Mouse (Mus musculus): Measurements from ENCODE around the gene Setdb1. TPM values are rescaled to one million over a fixed set of nuclear protein-coding genes. Genes with fewer than 3 reads are reported as not detected.
"Not testable (repeated sequence)": the region's sequence is repeated elsewhere in the genome, so short reads cannot be mapped to it uniquely, and the experiment has no call there.

Gene Setdb1
- total and polyA plus RNA-seq, 3 experiments, result 101 to 116 TPM; not detected in 1

DNA sequence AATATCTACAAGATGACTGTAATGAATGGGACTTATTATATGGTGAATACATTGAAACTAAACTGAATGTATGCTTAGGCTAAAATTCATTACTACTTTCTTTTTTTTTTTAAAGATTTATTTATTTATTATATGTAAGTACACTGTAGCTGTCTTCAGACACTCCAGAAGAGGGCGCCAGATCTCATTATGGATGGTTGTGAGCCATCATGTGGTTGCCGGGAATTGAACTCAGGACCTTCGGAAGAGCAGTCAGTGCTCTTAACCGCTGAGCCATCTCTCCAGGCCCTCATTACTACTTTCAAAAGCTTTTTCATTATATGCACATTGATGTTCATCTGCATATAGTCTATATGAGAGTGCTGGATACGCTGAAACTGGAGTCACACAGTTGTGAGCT, 8.7 kb downstream of the Setdb1 start:
- DNase-seq (ENCODE audit: low read depth, low spot score); H3K4me3 ChIP-seq (ENCODE audit: control insufficient read depth in 1 of 2, insufficient read depth in 1 of 2, low read depth in 2 of 2, low read length in 2 of 2); H3K79me2 ChIP-seq (ENCODE audit: control insufficient read depth, insufficient read depth, low read length, poor library complexity); H3K9me3 ChIP-seq (replicated peaks; ENCODE audit: insufficient read depth, low read length); H3K27ac ChIP-seq (ENCODE audit: control insufficient read depth, low read depth, low read length); H3K9ac ChIP-seq (ENCODE audit: control insufficient read depth, low read depth, low read length, poor library complexity, severe bottlenecking); H3K27me3 ChIP-seq (ENCODE audit: control insufficient read depth in 1 of 2, insufficient read depth in 2 of 2, low read length in 2 of 2); H3K4me1 ChIP-seq (ENCODE audit: control insufficient read depth in 1 of 2, insufficient read depth in 2 of 2, low read length in 2 of 2): not testable (repeated sequence)
- 0 out of 2 replicates have a peak, but pooled peaks have one; percentile 33 for TF ChIP-seq ZNF384 (IDR thresholded peaks at IDR 0.05; ENCODE audit: low read depth, low read length)
- TF ChIP-seq RAD21 (IDR thresholded peaks at IDR 0.05; ENCODE audit: low read depth, low read length), result peak; percentile 17
- TF ChIP-seq CTCF (IDR thresholded peaks at IDR 0.05 in 2 of 3, conservative IDR thresholded peaks at IDR 0.05 in 1 of 3; ENCODE audit: control insufficient read depth in 1 of 3, insufficient read depth in 1 of 3, low read depth in 2 of 3, low read length in 3 of 3, poor library complexity in 1 of 3, severe bottlenecking in 1 of 3), result peak in 2 of 3 experiments; percentile 20 to 35; a peak in 2 of 6 replicates
- TF ChIP-seq SMC3 (IDR thresholded peaks at IDR 0.05; ENCODE audit: low read depth, low read length), result peak; percentile 29
- peak; percentile 56; the same call in 1 of the 2 replicates for TF ChIP-seq TBP (IDR thresholded peaks at IDR 0.05; ENCODE audit: low read depth, low read length)
- TF ChIP-seq POLR2AphosphoS2 (IDR thresholded peaks at IDR 0.05; ENCODE audit: low read length), result peak; percentile 67; the same call in 1 of the 2 replicates
- peaks cover 0 to 77% of the 10 kb centered on the region in 2 experiments; a peak in 2 of 4 replicates for H3K36me3 ChIP-seq (ENCODE audit: control insufficient read depth in 1 of 2, insufficient read depth in 2 of 2, low read length in 2 of 2)

DNA sequence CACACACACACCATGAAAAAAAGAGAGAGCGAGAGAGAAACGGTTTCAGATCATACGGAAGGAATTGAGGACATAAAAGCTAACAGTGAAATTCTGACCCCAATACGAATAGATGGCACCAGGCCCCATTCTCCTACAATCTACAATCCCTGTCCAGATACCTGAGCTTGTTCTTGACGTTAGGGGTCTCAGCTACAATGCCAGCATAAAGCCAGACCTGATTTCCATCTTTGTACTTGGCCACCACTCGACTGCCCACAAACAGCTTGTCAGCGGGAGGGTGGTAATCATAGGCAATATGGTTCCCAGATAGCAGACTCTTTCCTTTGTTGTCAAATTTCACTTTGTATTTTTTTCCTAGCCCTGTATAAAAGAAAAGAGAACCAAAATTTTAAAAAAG, 10.5 kb downstream of the Setdb1 start:
- H3K4me3 ChIP-seq (ENCODE audit: control insufficient read depth in 1 of 2, insufficient read depth in 1 of 2, low read depth in 2 of 2, low read length in 2 of 2), result no peak overlapping the region
- DNase-seq (ENCODE audit: low read depth, low spot score), result no peak
- no peaks in the 10 kb centered on the region for H3K4me1 ChIP-seq (ENCODE audit: control insufficient read depth in 1 of 2, insufficient read depth in 2 of 2, low read length in 2 of 2)
- H3K36me3 ChIP-seq (ENCODE audit: control insufficient read depth in 1 of 2, insufficient read depth in 2 of 2, low read length in 2 of 2), result peaks cover 0 to 76% of the 10 kb centered on the region in 2 experiments; a peak in 2 of 4 replicates
- H3K79me2 ChIP-seq (ENCODE audit: control insufficient read depth, insufficient read depth, low read length, poor library complexity), result no peaks in the 10 kb centered on the region
- no peaks in the 10 kb centered on the region for H3K27me3 ChIP-seq (ENCODE audit: control insufficient read depth in 1 of 2, insufficient read depth in 2 of 2, low read length in 2 of 2)
- H3K9me3 ChIP-seq (replicated peaks; ENCODE audit: insufficient read depth, low read length), result no peaks in the 10 kb centered on the region
- TF ChIP-seq GATA1 (IDR thresholded peaks at IDR 0.05; ENCODE audit: low read depth, low read length) (no peak), MXI1 (IDR thresholded peaks at IDR 0.05; ENCODE audit: low read depth, low read length) (no peak), RCOR1 (IDR thresholded peaks at IDR 0.05; ENCODE audit: low read depth, low read length) (no peak), USF1 (IDR thresholded peaks at IDR 0.05; ENCODE audit: low read depth, low read length) (no peak), ZMIZ1 (IDR thresholded peaks at IDR 0.05; ENCODE audit: low read depth, low read length) (no peak), HCFC1 (IDR thresholded peaks at IDR 0.05; ENCODE audit: low read depth, low read length) (no peak)
- H3K27ac ChIP-seq (ENCODE audit: control insufficient read depth, low read depth, low read length), result no peak overlapping the region
- no peak overlapping the region for H3K9ac ChIP-seq (ENCODE audit: control insufficient read depth, low read depth, low read length, poor library complexity, severe bottlenecking)

DNA sequence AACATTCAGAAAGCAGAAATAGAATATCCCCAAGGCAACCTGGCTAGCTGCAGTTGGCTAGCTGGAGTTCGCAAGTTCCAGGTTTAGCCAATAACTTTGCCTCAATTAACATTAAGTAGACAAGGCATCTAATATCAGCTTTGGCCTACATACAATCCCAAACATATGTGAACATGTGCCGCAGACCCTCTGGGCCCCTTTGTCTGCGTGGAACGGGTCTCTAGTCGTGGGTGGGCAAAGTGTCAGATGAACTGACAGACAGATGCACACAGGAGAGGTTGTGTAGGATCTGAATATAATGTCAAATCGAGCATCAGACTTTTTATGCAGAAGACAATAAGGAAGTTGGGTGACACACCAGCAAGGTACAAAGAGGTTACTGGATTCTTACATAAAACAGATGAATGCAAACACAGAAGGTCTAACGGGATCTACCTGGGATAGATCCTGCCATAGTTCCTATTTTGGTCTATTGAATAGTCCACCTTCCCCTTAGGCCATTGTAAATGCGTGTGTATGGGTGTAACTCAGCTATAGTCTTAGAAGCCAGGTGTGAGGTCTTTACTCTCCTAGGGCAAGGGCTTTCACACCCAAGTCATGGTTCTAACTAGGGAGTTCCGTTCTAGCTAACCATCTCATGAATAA, 13.5 kb downstream of the Setdb1 start:
- H3K79me2 ChIP-seq (ENCODE audit: control insufficient read depth, insufficient read depth, low read length, poor library complexity); H3K4me1 ChIP-seq (ENCODE audit: control insufficient read depth in 1 of 2, insufficient read depth in 2 of 2, low read length in 2 of 2); H3K9ac ChIP-seq (ENCODE audit: control insufficient read depth, low read depth, low read length, poor library complexity, severe bottlenecking); H3K27ac ChIP-seq (ENCODE audit: control insufficient read depth, low read depth, low read length); H3K9me3 ChIP-seq (replicated peaks; ENCODE audit: insufficient read depth, low read length); H3K27me3 ChIP-seq (ENCODE audit: control insufficient read depth in 1 of 2, insufficient read depth in 2 of 2, low read length in 2 of 2); DNase-seq (ENCODE audit: low read depth, low spot score); H3K4me3 ChIP-seq (ENCODE audit: control insufficient read depth in 1 of 2, insufficient read depth in 1 of 2, low read depth in 2 of 2, low read length in 2 of 2): not testable (repeated sequence)
- peaks cover 0 to 84% of the 10 kb centered on the region in 2 experiments; a peak in 2 of 4 replicates for H3K36me3 ChIP-seq (ENCODE audit: control insufficient read depth in 1 of 2, insufficient read depth in 2 of 2, low read length in 2 of 2)
